Mouse (Mus musculus) brain, embryonic 18.5 days (tissue): ENCODE measurements around the gene Adra1b.

Experiments used
- DNase-seq: peaks from one replicate; pipeline ENCODE4 v3.0.0-alpha.2; 2012; ENCODE audit warnings: low read depth, low spot score

The Adra1b gene

DNA sequence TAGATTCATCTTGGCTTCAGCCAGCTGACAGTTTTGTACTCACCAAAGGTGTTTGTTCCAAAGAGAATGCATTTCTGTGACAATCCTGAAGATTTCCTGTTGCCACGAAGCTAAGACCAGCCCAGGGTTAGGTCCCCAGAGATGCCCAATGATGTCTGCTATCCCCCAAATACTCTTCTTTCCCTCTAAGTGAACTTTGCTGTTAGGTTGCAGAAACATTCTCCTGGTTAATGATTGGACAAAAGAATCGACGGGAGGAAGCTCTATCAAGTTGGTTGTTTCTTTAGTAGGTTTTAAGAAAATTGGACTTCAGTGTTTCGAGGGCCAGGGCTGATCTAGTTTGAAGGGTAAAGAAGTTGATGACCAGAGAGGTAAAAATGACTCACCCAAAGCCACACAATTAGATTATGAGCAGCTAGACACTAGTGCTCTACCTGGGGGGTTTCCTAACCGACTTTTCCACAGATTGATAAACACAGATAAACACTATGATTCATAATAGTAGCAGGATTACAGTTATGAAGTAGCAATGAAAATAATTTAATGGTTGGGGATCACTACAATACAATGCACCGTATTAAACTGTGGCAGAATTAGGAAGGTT lies at the start of gene Adra1b:
Gene Adra1b (minus strand): TSS at position 160 of the 604 bp plus-strand sequence.
- DNase-seq = no peak

DNA sequence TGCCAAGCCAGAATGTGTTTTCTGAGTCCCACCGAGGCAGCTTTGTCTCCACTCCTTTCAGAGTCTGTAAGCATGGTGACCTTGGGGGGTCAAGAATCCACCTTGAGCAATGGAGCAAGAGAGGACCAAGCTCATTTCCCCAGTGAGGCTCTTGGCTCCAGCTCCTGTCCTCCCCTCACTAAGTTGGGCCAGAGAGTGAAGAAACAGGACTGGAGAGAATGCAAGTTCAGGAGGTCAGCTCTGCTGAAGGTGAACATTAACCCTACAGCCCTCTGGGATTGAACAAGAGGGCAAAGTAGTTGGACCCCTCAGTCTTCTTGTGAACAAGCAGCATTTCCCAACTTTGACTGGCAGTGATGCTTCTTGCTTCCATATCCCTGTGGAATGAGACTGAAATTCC lies 49.3 kb upstream of the Adra1b start:
- no peak for DNase-seq

DNA sequence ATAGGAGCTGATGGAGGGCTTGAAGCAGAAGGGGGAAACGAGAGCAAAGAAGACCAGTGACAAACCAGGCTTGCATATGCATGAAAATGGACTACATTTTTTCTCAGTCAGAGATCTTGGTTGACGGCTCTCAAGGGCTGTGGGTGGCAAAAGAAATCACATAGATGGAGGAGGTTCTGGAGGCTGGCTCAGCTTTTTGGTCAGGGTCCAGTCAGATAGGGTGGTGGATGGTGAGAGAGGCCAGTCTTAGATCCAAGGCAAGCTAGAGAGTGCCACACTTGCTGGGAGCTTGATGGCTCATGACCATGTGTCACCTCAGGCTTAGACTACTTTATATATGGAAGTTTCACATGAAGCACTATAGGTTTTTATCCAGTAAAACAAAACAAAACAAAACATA lies 42.8 kb upstream of the Adra1b start:
- no peak for DNase-seq

DNA sequence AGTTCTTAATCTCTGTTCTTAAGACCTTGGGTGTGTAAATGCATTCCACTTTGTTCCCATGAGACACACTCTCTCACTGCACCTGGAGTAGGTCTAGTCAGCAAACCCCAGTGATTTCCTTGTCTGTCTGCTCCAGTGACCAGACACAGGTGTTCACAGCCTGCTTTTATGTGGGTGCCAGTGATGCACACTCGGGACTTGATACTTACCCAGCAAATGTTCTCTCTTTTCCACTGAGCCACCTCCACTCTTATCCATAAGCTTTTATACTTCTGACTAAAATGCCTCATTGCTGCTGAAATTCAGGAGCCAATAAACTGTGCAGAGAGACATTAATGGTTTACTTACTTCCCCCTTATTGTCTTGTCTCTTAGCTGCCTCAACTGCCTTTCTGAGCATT lies 42.2 kb upstream of the Adra1b start:
- DNase-seq = no peak

DNA sequence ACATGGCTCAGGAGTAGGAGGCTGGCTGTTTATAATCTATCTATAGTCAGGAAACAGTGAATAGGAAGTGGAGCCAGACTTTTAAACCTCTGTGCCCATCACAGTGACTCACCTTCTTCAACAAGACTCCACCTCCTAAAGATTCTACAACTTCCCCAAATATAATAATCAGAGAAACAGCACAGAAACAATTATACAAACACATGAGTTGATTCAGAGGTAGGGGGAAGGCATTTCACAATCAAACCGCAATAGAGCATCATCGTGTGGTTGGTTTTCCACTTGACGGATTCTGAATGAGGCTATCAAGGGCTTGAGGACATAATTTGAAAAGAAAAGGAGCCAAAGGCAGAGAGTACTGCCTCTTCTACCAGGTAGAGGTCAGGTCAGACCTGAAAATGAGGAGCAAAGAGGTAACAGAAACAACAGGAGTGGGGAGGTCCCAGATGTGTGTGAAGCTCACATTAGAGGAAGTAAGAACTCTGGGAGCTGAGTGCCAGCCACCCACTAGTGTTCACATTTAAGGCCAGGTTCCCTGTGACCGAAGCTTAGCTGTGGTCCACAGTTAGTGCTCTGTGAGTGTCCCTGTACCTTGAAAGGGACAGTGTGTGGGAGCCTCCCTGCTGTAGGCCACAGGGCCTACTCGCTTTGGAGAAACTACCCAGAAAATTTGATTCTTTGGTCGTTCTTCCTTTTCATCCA lies 39.6 kb upstream of the Adra1b start:
- no peak for DNase-seq

DNA sequence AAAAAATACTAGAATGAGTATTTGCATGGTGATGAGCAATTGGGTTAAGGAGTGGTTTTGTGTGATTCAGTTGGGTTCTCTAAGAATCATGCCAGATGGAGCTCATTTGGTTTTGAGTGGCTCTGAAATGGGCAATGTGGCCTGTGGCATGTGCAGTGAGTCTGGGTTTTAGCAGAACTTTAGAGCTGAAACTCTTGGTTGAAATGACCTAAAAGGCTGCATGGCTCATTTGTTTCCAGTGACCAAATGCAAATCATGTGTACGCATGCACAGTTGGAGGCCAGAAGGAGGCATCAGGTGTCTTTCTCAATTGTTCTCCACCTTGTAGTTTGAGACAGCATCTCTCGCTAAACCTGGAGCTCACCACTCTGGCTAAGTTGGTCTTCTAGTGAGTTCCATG lies 35.0 kb upstream of the Adra1b start:
- DNase-seq = no peak

DNA sequence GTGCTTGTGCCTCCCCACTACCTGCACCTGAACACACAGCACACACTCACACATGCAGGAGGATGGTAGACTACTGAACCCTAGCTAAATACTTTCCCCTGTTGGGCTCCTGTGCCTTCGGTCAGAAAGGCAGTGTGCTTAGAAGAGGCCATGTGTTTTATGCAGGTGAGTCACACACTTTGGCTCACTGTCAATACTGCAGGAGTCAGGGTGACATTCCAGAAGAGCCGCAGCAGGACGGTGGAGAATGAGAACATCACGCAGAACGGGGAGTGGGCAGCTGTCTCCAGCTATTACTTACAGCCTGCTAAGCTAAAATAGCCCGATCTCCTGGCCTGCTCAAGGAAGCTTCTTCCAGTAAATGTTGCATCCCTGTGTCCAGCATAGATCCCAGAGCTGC lies 32.5 kb upstream of the Adra1b start:
- no peak for DNase-seq

DNA sequence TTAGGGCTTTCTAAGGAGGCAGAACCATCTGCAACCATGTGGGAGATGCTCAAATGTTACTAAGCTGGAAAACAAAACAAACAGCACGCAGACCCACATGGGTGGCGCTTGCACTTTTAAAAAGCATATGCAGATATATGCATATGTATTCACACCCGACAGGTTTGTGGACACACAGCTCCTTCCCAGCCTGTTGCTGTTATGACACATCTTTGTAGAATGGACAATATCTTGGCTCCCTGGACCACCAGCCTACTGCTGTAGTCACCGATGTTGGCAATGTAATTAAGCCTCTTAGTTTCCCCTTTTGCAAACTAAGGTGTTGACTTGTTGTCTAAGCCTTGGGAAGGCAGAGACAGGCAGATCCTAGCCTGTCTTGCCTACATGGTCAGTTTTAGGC lies 32.0 kb upstream of the Adra1b start:
- DNase-seq = no peak

DNA sequence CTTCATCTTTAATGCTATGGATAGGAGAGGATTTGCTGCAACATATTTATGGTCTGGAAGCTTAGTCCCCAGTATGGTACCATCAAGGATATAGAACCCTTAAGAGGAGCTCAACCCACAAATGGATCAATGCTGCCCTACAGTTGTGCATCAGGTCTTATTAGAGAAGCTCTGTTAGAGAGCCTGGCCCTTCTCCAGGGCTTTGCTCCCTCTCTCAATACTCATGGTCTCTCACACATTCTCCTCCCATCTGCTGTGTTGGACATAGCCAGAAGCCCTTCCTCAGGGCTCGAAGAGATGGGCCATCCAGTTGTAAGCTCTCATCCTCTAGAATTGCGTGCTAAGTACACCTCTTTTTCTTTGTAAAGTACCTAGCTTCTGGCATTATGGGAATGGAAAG lies 29.2 kb upstream of the Adra1b start:
- no peak for DNase-seq

DNA sequence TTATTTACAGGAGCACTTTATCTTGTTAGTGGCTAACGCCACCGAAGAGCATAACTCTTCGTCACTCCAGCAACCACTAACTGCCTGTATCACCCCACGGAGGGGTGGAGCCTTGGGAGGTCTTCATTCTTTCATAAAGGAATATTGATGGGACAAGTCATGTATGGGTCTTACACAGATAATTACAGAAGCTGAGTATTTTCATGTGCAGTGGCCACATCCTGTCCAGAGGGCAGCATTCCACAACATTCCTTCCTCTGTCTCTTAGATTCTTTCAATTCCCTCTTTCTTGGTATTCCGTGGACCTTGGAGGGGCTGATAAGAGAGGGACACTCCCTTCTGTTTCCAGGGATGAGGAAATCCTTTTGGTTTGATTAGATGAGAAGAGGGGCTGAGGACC lies 28.7 kb upstream of the Adra1b start:
- DNase-seq = no peak

DNA sequence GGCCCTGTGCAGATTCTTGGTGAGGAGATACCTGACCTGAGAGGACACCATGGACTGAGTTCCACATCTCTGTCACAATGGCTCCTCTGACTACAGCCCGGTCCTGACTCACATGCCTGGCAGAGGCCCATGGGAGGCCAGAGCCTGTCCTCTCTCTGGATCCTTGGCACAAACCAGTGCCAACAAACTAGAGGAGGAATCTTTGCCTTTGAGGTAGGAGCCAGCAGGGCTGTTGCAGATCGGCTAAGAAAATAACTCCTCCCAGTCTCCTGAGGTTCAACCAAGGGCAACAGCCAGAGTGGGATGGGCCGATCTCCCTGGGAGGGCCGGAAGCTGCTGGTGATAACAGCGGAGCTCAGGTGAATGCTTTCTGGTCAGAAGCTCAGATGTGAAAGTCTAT lies 28.2 kb upstream of the Adra1b start:
- no peak for DNase-seq

DNA sequence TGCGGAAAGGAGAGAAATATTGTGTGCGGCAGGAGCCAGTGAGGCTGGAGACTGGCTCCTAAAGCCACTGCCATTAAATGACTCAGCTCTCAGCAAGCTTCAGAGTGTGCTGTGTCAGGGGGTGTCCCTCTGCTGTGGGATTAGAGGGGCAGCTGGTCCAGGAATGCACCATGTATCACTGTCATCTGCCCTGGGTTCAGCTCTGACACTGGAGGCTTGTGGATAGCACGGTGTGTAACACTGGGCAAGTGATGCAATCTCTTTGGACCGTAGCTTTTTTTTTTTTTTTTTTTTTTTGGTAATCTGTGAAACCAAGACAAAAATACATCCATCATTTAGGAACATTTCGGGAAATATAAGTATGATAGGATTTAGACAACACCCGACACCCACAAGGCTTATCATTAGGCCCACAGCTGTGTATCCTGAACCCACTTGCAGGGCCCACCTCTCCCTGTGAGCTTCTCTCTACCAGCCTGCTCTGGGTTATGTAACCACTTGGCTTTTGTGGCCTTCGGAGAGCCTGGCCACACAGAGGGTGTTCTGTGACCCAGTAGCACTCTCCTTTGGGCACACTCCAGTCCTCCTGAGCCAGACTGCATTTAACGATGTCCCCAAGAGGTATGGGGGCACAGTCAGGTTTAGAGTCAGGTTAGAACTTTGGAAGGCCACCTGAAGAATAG lies 26.3 kb upstream of the Adra1b start:
- DNase-seq = no peak

DNA sequence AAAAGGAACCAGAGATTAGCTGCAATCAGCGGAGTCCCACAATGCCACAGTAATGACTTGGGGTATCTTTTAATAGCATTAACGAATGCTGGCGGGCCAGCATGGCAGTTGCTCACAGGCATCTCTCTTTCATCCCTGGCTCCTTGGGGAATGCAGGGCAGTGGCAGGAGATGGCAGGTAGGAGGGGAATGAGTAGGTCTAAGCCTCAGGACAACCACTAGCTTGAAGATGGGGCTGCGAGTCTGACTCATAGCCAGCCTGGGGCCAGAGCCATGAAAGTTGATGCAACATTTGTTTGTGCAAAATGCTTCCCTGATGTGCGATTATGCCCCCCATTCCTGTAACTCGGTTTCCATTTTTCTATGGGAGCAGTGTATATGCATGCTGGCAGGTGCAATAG lies 25.2 kb upstream of the Adra1b start:
- DNase-seq = no peak

DNA sequence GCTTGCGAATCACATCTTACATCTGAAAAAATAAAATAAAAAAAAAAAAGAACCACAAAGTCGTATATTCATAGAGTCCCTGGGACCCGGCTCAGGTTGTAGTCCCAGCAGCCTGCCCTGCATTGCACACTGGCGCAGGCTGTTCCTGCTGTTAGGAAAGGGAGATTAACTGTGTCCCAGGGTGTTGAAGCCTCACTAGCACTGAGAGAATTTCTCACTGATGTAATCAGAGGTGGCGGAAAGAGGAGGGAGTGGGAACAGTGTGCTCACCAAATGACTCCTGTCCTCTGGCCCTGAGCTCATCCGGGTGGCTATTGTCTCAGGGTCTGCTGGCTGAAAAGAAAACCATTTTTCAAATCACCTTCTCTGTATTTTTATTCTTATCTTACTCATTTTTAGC lies 24.6 kb upstream of the Adra1b start:
- DNase-seq = no peak

DNA sequence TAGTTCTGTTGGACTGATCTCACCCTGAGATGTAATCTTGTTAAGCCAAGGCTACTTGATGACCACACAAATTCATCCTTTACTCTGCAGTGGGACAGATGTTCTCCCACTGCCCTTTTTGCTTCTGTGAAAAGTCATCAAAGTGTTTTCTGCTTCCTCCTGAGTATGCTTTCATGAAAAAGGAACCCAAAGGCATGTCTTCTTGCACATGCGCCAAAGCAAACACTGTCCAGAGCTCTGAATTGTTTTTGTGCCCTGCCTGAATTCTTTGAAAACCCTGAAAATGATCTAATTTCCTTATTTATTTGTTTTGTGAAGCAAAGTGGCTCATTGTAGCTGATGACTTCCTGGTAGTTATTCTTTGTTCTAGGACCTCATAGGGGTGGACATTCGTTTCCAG lies 20.7 kb upstream of the Adra1b start:
- DNase-seq = no peak

DNA sequence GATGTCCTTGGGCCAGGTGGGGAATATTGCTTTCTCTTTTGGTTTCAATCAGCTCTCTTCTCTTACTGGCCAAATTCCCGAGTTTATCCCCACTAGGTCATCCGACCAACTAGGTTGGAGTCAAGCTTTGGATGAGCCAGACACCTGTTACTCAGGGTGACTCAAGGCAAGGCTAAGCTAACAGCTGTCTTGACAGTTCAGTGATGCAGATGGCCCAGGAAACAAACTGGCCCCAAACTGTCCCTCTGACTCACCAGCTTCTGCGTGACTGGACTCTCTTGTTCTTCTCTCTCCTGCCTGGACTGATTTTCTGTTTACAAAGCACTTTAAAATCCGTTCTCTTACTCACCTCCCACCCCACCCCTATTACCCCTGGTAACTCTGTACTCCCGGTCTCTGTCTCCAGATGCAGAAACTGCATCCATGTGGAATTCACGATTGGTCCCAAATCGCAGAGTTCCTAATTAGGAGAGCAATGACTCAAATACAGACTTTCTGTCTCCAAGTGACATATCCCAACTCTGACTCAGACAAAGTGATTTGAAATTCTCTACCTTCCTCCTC lies 18.6 kb upstream of the Adra1b start:
- no peak for DNase-seq

DNA sequence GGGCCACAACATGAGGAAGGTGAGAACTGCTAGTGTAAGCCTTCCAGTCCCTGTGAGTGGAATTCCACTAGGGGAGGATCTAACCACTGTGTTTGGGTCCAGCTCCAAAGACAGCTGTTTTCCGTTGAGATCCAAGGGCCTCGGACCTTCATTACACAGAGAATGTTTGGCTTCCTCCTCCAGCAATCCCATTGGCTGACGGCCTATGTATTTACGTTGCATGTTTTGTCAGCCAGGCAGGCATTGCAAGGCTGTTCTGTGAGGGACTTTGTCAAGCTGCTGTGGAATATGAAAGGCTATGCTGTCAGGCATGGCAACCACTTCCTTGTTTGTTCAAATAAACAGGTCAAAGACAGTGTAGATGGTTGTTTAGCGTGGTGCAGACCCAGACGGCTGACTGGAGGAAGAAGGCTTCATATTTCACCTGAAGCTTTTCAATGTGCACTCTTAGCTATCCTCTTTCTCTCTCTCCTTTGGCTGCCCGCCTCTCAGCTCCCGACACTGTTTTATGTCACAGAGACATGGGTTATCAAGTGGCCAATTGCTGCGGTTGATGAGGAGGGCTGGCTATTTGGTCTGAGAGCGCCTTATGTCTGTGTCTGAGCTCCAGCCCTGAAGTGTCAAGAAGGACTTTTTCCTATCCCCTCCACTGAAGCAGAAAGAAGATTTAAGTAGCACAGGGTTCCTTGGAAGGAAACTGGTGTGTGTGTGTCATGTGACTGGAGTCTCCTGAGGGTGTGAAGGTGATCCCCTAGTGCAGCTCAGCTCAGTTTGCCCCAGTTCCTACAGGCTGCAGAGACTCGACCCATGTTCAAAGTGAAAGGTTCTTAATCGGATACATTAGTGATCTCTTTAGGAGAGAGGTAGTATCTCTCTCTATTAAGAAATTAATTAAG lies 13.8 kb upstream of the Adra1b start:
- DNase-seq = no peak

DNA sequence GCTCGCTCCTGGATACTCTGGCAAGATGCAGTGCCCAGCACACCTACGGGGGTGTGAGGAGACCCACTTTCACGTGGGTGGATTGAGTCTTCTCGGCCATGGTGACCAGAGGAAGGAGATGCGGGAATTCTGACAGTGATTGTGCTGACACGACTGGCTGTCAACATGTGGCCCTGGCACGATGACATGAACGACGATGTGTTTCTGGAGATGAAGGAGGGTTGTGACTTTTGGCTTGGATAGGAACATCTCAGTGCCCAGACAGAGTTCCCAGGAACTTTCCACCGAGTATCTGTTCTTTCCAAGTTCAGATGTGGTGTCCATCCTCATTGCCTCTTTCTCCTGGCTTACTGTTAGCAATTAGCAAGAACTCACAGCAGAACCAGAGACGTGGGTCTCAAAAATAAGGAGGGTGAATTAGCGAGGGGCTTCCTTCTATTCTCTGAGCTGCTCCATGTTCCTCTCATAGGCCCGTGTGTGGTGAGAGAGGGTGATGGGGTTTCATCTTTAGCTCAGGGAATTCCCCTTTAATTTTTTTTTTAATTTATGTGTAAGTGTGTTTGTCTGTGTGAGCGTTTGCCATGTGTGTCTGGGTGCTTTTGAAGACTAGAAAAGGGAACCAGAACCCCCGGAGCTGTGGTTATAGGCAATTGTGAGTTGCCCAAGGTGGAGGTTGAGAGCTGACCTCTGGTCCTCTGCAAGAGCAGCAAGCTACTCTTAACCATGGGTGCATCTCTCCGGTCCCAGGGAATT lies 11.3 kb upstream of the Adra1b start:
- DNase-seq = no peak

DNA sequence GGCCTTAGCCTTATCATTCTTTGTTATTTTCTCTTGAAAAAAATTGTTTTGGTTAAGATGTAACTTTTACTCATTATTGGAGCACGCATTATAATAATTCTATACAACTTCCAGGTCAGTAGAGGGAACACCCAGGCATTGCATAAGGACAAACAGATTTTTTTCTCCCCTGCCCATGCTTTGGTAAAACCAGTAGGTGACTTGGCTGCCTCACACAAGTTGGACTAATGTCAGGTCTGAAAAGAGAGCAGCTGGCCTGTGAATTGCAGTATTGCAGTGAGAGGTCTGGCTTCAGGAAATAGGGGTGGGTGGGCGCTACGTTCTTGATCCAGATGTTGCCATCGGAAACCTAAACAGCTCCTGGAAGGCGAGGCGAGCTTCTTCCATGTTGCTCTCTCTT lies 10.6 kb upstream of the Adra1b start:
- DNase-seq = no peak

DNA sequence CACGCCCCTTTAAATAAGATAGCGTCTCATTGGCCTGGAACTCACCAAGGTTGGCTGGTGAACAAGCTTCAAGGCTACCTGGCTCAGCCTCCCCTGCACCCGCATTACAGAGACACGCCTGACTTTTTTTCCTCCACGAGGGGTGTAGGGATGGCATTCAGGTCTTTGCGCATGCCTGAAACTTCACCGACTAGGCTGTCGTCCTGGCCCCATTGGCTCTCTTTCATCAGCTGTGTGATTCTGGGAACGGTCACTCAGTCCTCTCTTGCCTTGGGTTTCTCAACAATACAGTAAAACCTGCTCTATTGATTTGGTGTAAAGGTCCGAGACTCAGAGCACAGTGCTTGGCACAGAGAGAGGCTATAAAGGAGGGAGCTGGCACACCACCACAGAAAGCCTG lies 2.3 kb upstream of the Adra1b start:
- DNase-seq = no peak

DNA sequence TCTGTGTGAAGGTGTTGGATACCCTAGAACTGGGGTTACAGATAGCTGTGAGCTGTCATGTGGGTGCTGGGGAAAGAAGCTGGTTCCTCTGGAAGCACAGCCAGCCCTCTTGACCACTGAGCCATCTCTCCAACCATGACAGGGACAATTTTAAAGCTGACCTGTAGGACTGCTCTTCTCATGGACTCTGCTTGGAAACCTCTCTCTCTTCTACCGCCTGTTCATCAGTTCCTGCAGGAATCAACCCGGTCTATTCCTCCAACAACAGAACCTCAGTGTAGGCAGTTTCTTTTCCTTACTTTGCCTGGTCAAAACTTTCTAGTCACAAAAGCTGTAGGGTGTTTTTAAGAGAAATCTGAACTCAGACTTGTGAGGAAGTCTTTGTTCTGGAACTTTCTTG lies 1.3 kb downstream of the Adra1b start:
- DNase-seq = no peak
